Mouse (Mus musculus) right cerebral cortex, postnatal 25 days (tissue): ENCODE measurements around the gene Fam189a2.

Source experiments
- DNase-seq: peaks from one replicate; pipeline ENCODE4 v3.0.0; 2022

Gene Fam189a2

DNA sequence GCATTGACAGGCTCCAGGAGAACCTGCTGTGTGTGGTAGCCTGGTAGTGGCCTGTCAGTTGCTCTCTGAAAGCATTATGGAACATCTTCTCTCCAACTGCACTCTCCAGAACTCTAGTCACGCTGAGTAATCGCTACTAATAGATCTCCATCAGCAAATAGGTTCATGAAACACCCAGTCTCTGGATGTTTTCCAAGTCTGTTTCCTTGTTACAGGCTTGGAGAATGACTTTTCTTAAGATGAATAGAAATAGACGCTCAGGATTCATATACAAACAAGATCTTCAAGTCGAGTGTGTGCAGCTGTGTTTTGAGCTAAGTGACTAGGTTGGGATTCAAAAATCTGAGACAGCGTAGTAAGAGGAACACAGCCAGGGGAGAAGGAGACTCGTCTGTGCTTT, 106.8 kb downstream of the Fam189a2 start:
- no peak for DNase-seq
